Mouse (Mus musculus) stomach, embryonic 16.5 days (tissue): ENCODE results near the gene Erlin1. TPM values are rescaled to one million over a fixed set of nuclear protein-coding genes. Genes with fewer than 3 reads are reported as not detected.

Source experiments
- ATAC-seq: fragments of 200-750 bp; cut with Nextera tagmentation; 2 replicates; pipeline ENCODE4 v1.8.0; 2017; ENCODE audit warnings: moderate number of reproducible peaks, moderate TSS enrichment; ENCODE audit not compliant: insufficient read depth, low FRiP score
- H3K27ac ChIP-seq: fragments of 300-500 bp; sonication (generic); 2 replicates; pipeline ENCODE4 v1.5.1; 2014; ENCODE audit warnings: low read length
- H3K27me3 ChIP-seq: fragments of 300-500 bp; sonication (generic); 2 replicates; pipeline ENCODE4 v1.6.1; 2014; ENCODE audit warnings: low read length, control low read depth, mixed read lengths; ENCODE audit not compliant: control insufficient read depth, insufficient read depth
- H3K36me3 ChIP-seq: fragments of 300-500 bp; sonication (generic); 2 replicates; pipeline ENCODE4 v1.6.1; 2014; ENCODE audit warnings: low read length; ENCODE audit not compliant: control insufficient read depth, insufficient read depth
- H3K4me1 ChIP-seq: fragments of 300-500 bp; sonication (generic); 2 replicates; pipeline ENCODE4 v1.6.1; 2014; ENCODE audit warnings: low read length, control low read depth, mixed read lengths; ENCODE audit not compliant: control insufficient read depth, insufficient read depth
- H3K4me2 ChIP-seq: fragments of 300-500 bp; sonication (generic); 2 replicates; pipeline ENCODE4 v1.6.1; 2014; ENCODE audit warnings: low read depth, low read length, mixed read lengths
- H3K4me3 ChIP-seq: fragments of 300-500 bp; sonication (generic); replicated peaks from 2 replicates; pipeline ENCODE4 v1.5.1; 2014; ENCODE audit warnings: mild to moderate bottlenecking, low read length
- H3K9ac ChIP-seq: fragments of 300-500 bp; sonication (generic); 2 replicates; pipeline ENCODE4 v1.6.1; 2014; ENCODE audit warnings: low read length
- H3K9me3 ChIP-seq: fragments of 300-500 bp; sonication (generic); replicated peaks from 2 replicates; pipeline ENCODE4 v1.6.1; 2016; ENCODE audit warnings: low read length, control low read depth; ENCODE audit not compliant: control insufficient read depth
- WGBS: fragments of 180-500 bp; shearing (Covaris S2); extraction: QIAGEN DNeasy Blood & Tissue Kit; methylation state at CpG from one replicate; pipeline ENCODE4 v1.1.7; 2014; 5-methylcytosine and 5-hydroxymethylcytosine counted together
- polyA plus RNA-seq: library from polyadenylated mRNA; unstranded; fragments of >200 nt; fragmentation: Nextera tagmentation; extraction: Ambion mirVana; gene quantifications from 2 replicates; pipeline ENCODE4 v1.2.1, GENCODE M21; 2015

The Erlin1 gene
- polyA plus RNA-seq, 1 experiment from 2014 or later = 48.9 TPM

DNA sequence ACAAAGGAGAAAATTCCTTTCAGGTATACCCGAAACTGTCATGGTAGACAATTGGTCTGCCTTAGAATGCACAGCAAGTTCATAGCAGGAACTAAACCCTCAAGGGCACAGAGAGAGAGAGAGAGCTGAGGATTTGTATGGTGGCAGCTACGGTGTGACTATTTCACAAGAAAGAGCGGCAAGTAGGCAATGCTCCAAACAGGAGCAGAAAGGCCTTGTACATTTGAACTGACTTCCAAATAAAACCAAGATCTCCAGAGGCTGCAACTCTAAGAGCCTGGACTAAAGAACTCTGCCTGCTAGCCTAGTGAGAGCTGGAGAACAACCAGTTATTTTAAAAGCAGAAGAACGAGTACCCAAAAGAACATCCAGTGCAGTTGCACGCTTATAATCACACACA, 27.5 kb downstream of the Erlin1 start:
- no peak overlapping the region for H3K27ac ChIP-seq
- no peak overlapping the region for H3K4me2 ChIP-seq
- H3K4me1 ChIP-seq = no peaks in the 10 kb centered on the region
- no peak overlapping the region for H3K9ac ChIP-seq
- H3K4me3 ChIP-seq = no peak overlapping the region
- WGBS = 84% methylated on average over 5 of the region's 5 CpGs
- ATAC-seq = no peak
- H3K36me3 ChIP-seq = peaks cover 16% of the 10 kb centered on the region; the same call in 1 of the 2 replicates
- no peaks in the 10 kb centered on the region for H3K9me3 ChIP-seq
- no peaks in the 10 kb centered on the region for H3K27me3 ChIP-seq

GRCm38 (mm10) chr19:44033396-44033795, 36.2 kb downstream of the Erlin1 start:
- Histone ChIP-seq H3K9me3 (no peaks in the 10 kb centered on the region), H3K4me1 (0 out of 2 replicates have a peak, but pooled peaks cover 3% of the 10 kb centered on the region), H3K36me3 (peaks cover 7% of the 10 kb centered on the region), H3K4me3 (no peak overlapping the region), H3K9ac (no peak overlapping the region), H3K27me3 (no peaks in the 10 kb centered on the region), H3K27ac (no peak overlapping the region), H3K4me2 (no peak overlapping the region)
- ATAC-seq = no peak
- WGBS = 85% methylated on average over 5 of the region's 5 CpGs

- no peak for ATAC-seq
- H3K27ac ChIP-seq = no peak overlapping the region
- H3K27me3 ChIP-seq = no peaks in the 10 kb centered on the region
- no peak overlapping the region for H3K4me3 ChIP-seq
- WGBS = 85% methylated on average over 11 of the region's 11 CpGs
- H3K4me1 ChIP-seq = 0 out of 2 replicates have a peak, but pooled peaks cover 3% of the 10 kb centered on the region
- H3K4me2 ChIP-seq = no peak overlapping the region
- H3K9me3 ChIP-seq = no peaks in the 10 kb centered on the region
- no peak overlapping the region for H3K9ac ChIP-seq
- H3K36me3 ChIP-seq = peaks cover 6% of the 10 kb centered on the region; the same call in 1 of the 2 replicates
Measured at GRCm38 (mm10) chr19:44032046-44032744, 37.4 kb downstream of the Erlin1 start.

DNA sequence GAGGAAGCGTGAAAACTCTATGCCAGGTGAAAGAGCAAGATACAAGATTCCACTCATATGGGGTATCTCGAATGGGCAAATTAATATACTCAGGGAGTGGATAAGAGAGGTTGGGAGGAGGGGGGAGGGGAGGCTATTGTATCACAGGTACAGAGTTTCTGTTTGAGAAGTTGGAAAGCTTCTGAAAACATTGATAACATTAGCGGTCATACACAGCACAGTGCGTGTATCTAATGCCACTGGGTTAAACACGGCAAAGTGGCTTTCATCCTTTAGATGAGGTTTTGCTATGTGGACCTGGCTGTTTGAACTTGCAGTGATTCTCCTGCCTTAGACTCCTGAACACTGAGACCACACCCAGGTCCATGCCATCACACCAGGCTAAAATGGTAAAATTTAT, 39.6 kb downstream of the Erlin1 start:
- H3K9ac ChIP-seq = no peak overlapping the region
- no peak overlapping the region for H3K4me3 ChIP-seq
- H3K27me3 ChIP-seq = no peaks in the 10 kb centered on the region
- H3K9me3 ChIP-seq = no peaks in the 10 kb centered on the region
- H3K4me1 ChIP-seq = 0 out of 2 replicates have a peak, but pooled peaks cover 3% of the 10 kb centered on the region
- WGBS = 71% methylated on average over 5 of the region's 5 CpGs
- no peak overlapping the region for H3K27ac ChIP-seq
- no peak overlapping the region for H3K4me2 ChIP-seq
- peak; percentile 56; the same call in 1 of the 2 replicates for ATAC-seq
- no peaks in the 10 kb centered on the region for H3K36me3 ChIP-seq

GRCm38 (mm10) chr19:44028972-44029371, 40.6 kb downstream of the Erlin1 start, which contains the start of gene Cyp2c23:
Cyp2c23 (minus strand) TSS chr19:44029208.
- no peaks in the 10 kb centered on the region for H3K9me3 ChIP-seq
- H3K4me1 ChIP-seq = 0 out of 2 replicates have a peak, but pooled peaks cover 3% of the 10 kb centered on the region
- H3K9ac ChIP-seq = no peak within 1 kb of the TSS
- no peak within 1 kb of the TSS for H3K4me2 ChIP-seq
- 74% methylated on average over 8 of the region's 8 CpGs for WGBS
- H3K36me3 ChIP-seq = no peaks in the 10 kb centered on the region
- no peak within 1 kb of the TSS for H3K4me3 ChIP-seq
- no peaks in the 10 kb centered on the region for H3K27me3 ChIP-seq
- ATAC-seq = no peak
- H3K27ac ChIP-seq = no peak within 1 kb of the TSS

DNA sequence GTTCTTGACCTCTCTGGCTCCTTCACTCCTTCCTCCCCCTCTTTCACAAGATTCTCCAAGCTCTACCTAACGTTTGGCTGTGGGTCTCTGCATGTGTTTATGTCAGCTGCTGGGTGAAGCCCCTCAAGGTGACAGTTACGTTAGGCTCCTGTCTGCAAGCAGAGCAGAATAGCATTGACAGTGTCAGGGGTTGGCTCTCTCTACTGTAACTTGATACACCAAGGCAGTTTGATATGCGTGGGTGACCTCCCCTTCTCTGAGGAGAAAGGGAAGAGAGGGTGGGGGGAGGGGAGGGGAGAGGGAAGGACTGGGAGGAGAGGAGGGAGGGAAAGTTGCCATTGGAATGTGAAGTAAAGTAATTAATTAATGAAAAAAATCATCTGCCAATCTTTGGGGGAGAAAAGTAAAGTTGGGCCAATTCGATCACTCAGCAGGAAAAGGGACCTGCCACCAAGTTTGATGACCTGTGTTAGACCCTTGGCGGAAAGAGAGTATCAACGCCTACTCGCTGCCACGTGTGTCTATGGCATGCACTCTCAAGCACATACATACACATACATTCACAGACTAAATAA, 42.5 kb downstream of the Erlin1 start:
- Histone ChIP-seq H3K9ac (no peak overlapping the region), H3K27ac (no peak overlapping the region), H3K9me3 (no peaks in the 10 kb centered on the region), H3K4me1 (0 out of 2 replicates have a peak, but pooled peaks cover 3% of the 10 kb centered on the region), H3K4me3 (no peak overlapping the region), H3K36me3 (no peaks in the 10 kb centered on the region), H3K27me3 (no peaks in the 10 kb centered on the region), H3K4me2 (no peak overlapping the region)
- WGBS = 61% methylated on average over 8 of the region's 8 CpGs
- ATAC-seq = no peak

DNA sequence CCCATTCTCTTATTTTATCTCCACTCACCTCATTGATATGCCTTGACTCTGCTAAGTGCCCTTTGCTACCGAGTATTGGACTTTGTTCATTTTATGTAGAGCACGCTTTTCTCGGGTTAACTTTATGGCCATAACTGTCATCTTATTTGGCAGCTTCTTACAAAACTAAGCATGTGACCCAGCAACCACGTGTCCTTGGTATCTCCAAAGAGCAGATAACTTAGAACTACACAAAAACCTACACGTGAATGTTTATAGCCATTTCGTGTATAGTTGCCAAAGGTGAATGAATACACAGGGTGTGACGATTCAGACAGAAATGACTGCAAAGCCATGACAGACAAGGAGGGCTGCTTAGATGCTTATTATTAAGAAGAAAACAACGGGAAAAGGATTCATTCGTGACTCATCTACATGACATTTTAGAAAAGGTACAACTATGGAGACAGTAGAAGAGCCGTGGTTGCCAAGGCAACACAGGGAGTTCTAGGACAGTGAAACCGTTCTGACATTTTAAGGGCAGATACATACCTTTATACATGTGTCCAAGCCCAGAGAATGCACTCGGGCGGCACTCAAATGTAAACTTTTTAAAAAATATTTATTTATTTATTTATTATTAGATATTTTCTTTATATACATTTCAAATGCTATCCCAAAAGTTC, 44.5 kb downstream of the Erlin1 start:
- 0 out of 2 replicates have a peak, but pooled peaks have one; percentile 25 for ATAC-seq
- H3K36me3 ChIP-seq = no peaks in the 10 kb centered on the region
- WGBS = 77% methylated on average over 13 of the region's 13 CpGs

DNA sequence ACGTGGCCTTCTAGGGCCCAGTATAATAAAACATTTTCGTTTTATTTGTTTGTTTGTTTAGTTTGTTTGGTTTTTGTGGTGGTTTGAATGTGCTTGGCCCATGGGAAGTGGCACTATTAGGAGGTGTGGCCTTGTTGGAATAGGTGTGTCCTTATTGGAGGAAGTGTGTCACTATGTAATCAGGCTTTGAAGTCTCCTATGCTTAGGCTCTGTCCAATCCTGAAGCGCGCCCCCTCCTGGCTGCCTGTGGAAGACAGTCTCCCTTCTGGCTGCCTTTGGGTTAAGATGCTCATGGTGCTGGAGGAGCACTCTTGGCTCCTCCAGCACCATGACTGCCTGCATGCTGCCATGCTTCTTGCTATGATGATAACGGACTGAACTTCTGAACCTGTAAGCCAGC, 46.5 kb downstream of the Erlin1 start:
- Histone ChIP-seq H3K4me3 (no peak overlapping the region), H3K4me2 (no peak overlapping the region), H3K4me1 (no peaks in the 10 kb centered on the region), H3K27ac (no peak overlapping the region), H3K9me3 (no peaks in the 10 kb centered on the region), H3K9ac (no peak overlapping the region), H3K36me3 (no peaks in the 10 kb centered on the region), H3K27me3 (no peaks in the 10 kb centered on the region)
- no peak for ATAC-seq
- 60% methylated on average over 5 of the region's 5 CpGs for WGBS

More for the DNA sequence above, 44.5 kb downstream of the Erlin1 start:
- Histone ChIP-seq H3K4me1 (0 out of 2 replicates have a peak, but pooled peaks cover 3% of the 10 kb centered on the region), H3K9me3 (no peaks in the 10 kb centered on the region), H3K27ac (no peak overlapping the region), H3K4me2 (no peak overlapping the region), H3K4me3 (no peak overlapping the region), H3K9ac (no peak overlapping the region), H3K27me3 (no peaks in the 10 kb centered on the region)

- Histone ChIP-seq H3K9me3 (no peaks in the 10 kb centered on the region), H3K27ac (no peak overlapping the region), H3K4me1 (no peaks in the 10 kb centered on the region), H3K27me3 (no peaks in the 10 kb centered on the region), H3K4me3 (no peak overlapping the region), H3K4me2 (no peak overlapping the region), H3K9ac (no peak overlapping the region), H3K36me3 (no peaks in the 10 kb centered on the region)
- WGBS = 81% methylated on average over 4 of the region's 4 CpGs
- no peak for ATAC-seq
Measured at GRCm38 (mm10) chr19:44021502-44021901, 48.1 kb downstream of the Erlin1 start.
